Mouse (Mus musculus): ENCODE results near the gene Mgea5.

GRCm38 (mm10) chr19:45749243-45750043 is 34.2 kb downstream of the Mgea5 start, which contains the start of gene Npm3:
- TF ChIP-seq TAL1 (IDR thresholded peaks at IDR 0.05; ENCODE audit: low read length) (no peak), GATA1 (IDR thresholded peaks at IDR 0.05; ENCODE audit: low read length) (no peak)
